In the genomic region with DNA sequence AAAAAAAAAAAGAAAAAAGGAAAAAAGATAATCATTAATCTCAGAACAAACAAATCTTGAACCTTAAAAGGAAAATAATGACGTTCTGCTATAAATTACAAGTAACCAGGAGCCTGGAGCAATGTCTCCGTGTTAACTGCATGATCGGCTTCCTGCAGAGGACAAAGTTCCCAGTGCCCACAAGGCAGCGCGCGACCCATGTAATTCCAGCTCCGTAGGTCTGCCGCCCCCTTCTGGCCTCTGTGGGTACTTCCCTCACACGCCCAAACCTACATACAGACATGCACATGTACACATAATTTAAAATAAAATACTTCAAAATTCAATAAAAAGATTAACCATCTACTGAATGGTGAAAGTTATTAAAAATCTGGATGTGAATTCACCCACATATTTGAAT, we compare ENCODE assay signal across 8 mouse cellular contexts. TPM values are rescaled to one million over a fixed set of nuclear protein-coding genes. Genes with fewer than 3 reads are reported as not detected.
DNase-seq lines count a peak whose midpoint lies in the region; ATAC-seq and TF ChIP-seq lines count a peak whose summit lies in the region.

No protein-coding gene starts in this region.

- no peak overlapping the region for H3K27ac ChIP-seq in layer of hippocampus, adult 2 months
- H3K27ac ChIP-seq in MEL (ENCODE audit: control insufficient read depth, low read depth, low read length), result no peak overlapping the region
- no peak overlapping the region for H3K27ac ChIP-seq in embryonic fibroblast, embryonic 13.5 days (ENCODE audit: insufficient read depth, low read length)
- H3K27ac ChIP-seq in forebrain, embryonic 12.5 days, result no peak overlapping the region

- DNase-seq in layer of hippocampus, adult 2 months (ENCODE audit: low spot score in 2 of 2), result peak in 1 of 2 experiments; percentile 10
- no peak for DNase-seq in layer of hippocampus, postnatal 14 days (ENCODE audit: low spot score in 2 of 2)
- DNase-seq in MEL (ENCODE audit: low read depth, low spot score), result peak; percentile 39
- DNase-seq in retina, postnatal 1 day, result peak; percentile 26
- DNase-seq in adrenal gland, postnatal 25 days, result no peak

- H3K9ac ChIP-seq in MEL (ENCODE audit: control insufficient read depth, low read depth, low read length, poor library complexity, severe bottlenecking), result no peak overlapping the region
- H3K9ac ChIP-seq in forebrain, embryonic 12.5 days, result no peak overlapping the region

- H3K79me2 ChIP-seq in MEL (ENCODE audit: control insufficient read depth, insufficient read depth, low read length, poor library complexity), result no peaks in the 10 kb centered on the region

- no peaks in the 10 kb centered on the region for H3K36me3 ChIP-seq in MEL (ENCODE audit: control insufficient read depth in 1 of 2, insufficient read depth in 2 of 2, low read length in 2 of 2)
- no peaks in the 10 kb centered on the region for H3K36me3 ChIP-seq in forebrain, embryonic 12.5 days (replicated peaks)

- TF ChIP-seq EP300 in MEL (IDR thresholded peaks at IDR 0.05; ENCODE audit: low read depth in 1 of 2, low read length in 2 of 2), result no peak

- no peaks in the 10 kb centered on the region for H3K9me3 ChIP-seq in MEL (replicated peaks; ENCODE audit: insufficient read depth, low read length)
- no peaks in the 10 kb centered on the region for H3K9me3 ChIP-seq in forebrain, embryonic 12.5 days

- H3K4me2 ChIP-seq in forebrain, embryonic 12.5 days, result no peak overlapping the region

- 53% methylated on average over 9 of the region's 9 CpGs for WGBS in forebrain, embryonic 12.5 days

- TF ChIP-seq POLR2A in MEL (IDR thresholded peaks at IDR 0.05; ENCODE audit: control insufficient read depth in 1 of 2, insufficient read depth in 1 of 2, low read depth in 1 of 2, low read length in 2 of 2, poor library complexity in 1 of 2), result no peak
- no peak for TF ChIP-seq POLR2A in embryonic fibroblast, embryonic 13.5 days (IDR thresholded peaks at IDR 0.05; ENCODE audit: low read depth, low read length)

- ATAC-seq in forebrain, embryonic 12.5 days (ENCODE audit: low FRiP score), result no peak
- no peak for ATAC-seq in cerebellum, adult (ENCODE audit: insufficient number of reproducible peaks, low FRiP score, low TSS enrichment)

- H3K27me3 ChIP-seq in MEL (ENCODE audit: control insufficient read depth in 1 of 2, insufficient read depth in 2 of 2, low read length in 2 of 2), result no peaks in the 10 kb centered on the region
- no peaks in the 10 kb centered on the region for H3K27me3 ChIP-seq in forebrain, embryonic 12.5 days

- no peak overlapping the region for H3K4me3 ChIP-seq in layer of hippocampus, adult 2 months
- no peak overlapping the region for H3K4me3 ChIP-seq in MEL (ENCODE audit: control insufficient read depth in 1 of 2, insufficient read depth in 1 of 2, low read depth in 2 of 2, low read length in 2 of 2)
- H3K4me3 ChIP-seq in embryonic fibroblast, embryonic 13.5 days (ENCODE audit: insufficient read depth, low read length), result no peak overlapping the region
- no peak overlapping the region for H3K4me3 ChIP-seq in forebrain, embryonic 12.5 days (replicated peaks)

- no peaks in the 10 kb centered on the region for H3K4me1 ChIP-seq in MEL (ENCODE audit: control insufficient read depth in 1 of 2, insufficient read depth in 2 of 2, low read length in 2 of 2)
- no peaks in the 10 kb centered on the region for H3K4me1 ChIP-seq in embryonic fibroblast, embryonic 13.5 days (ENCODE audit: control insufficient read depth, insufficient read depth, low read length)
- no peaks in the 10 kb centered on the region for H3K4me1 ChIP-seq in forebrain, embryonic 12.5 days

- TF ChIP-seq RAD21 in MEL (IDR thresholded peaks at IDR 0.05; ENCODE audit: low read depth, low read length), result peak; percentile 18

- peak; percentile 63 for TF ChIP-seq CTCF in layer of hippocampus, adult 2 months (conservative IDR thresholded peaks at IDR 0.05)
- TF ChIP-seq CTCF in MEL (IDR thresholded peaks at IDR 0.05 in 2 of 3, conservative IDR thresholded peaks at IDR 0.05 in 1 of 3; ENCODE audit: control insufficient read depth in 1 of 3, insufficient read depth in 1 of 3, low read depth in 2 of 3, low read length in 3 of 3, poor library complexity in 1 of 3, severe bottlenecking in 1 of 3), result peak; percentile 44 to 69 (median 46); a peak in 5 of 6 replicates
- TF ChIP-seq CTCF in embryonic fibroblast, embryonic 13.5 days (IDR thresholded peaks at IDR 0.05; ENCODE audit: borderline replicate concordance, insufficient read depth, low read length), result 0 out of 2 replicates have a peak, but pooled peaks have one; percentile 17

TF ChIP-seq in MEL, 35 proteins besides CTCF, POLR2A, EP300 and RAD21:
- TF ChIP-seq BHLHE40 (IDR thresholded peaks at IDR 0.05; ENCODE audit: borderline replicate concordance, low read depth, low read length), result no peak
- TF ChIP-seq SMC3 (IDR thresholded peaks at IDR 0.05; ENCODE audit: low read depth, low read length), result peak; percentile 33
- no peak for TF ChIP-seq GABPA (IDR thresholded peaks at IDR 0.05; ENCODE audit: low read depth, low read length)

RNA-seq across cellular contexts. Expression of gene E2f7, which starts 39.6 kb away (rescaled TPM):
- under 1 TPM; 0.33 to 0.86 TPM for total RNA-seq in layer of hippocampus, adult 2 months (2021)
- 1 to 10 TPM in 1 of 2 experiments, under 1 TPM in 1; 0.62 to 1.2 TPM for total RNA-seq in layer of hippocampus, postnatal 14 days (2021)
- total RNA-seq in MEL (2012; rRNA removed), result 4.2 and 5.7 TPM in 2 replicates
- 10 to 100 TPM; 16.2 to 26.4 TPM for polyA plus RNA-seq in MEL (2012; ENCODE audit: insufficient read depth in 1 of 2, insufficient read length in 2 of 2, low read depth in 1 of 2, low replicate concordance in 2 of 2, missing spikeins in 1 of 2)
- polyA plus RNA-seq in embryonic fibroblast, embryonic 13.5 days (2011; ENCODE audit: insufficient read length, low read depth, missing spikeins), result 10.9 and 14.1 TPM in 2 replicates
- polyA plus RNA-seq in forebrain, embryonic 12.5 days (2016; fragmentation: Nextera tagmentation; extraction: Ambion mirVana), result 37.6 and 38.0 TPM in 2 replicates
- 2.8 and 2.9 TPM in 2 replicates for total RNA-seq in adrenal gland, postnatal 25 days (2021)

Comparison
In these comparisons a context has a peak if more than half of its experiments do, and no peak if none do; other contexts are left out.
1. DNase-seq: peak in MEL (single experiment) and retina, postnatal 1 day (single experiment); none in layer of hippocampus, postnatal 14 days (0 of 2) and adrenal gland, postnatal 25 days (single experiment).
2. Peak in every context shown above with its lines, with median percentiles within 50 percentile points of each other: CTCF ChIP-seq.